Mouse (Mus musculus) erythroblast, adult 5-6 weeks (primary cell): Measurements from ENCODE around the gene Gal3st1. TPM values are rescaled to one million over a fixed set of nuclear protein-coding genes. Genes with fewer than 3 reads are reported as not detected.
"Not testable (repeated sequence)": the region's sequence is repeated elsewhere in the genome, so short reads cannot be mapped to it uniquely, and the experiment has no call there.

Source experiments
- ATAC-seq: replicated peaks from 2 replicates; pipeline ENCODE4 v1.8.0; 2016; ENCODE audit warnings: moderate number of reproducible peaks, mild to moderate bottlenecking, moderate TSS enrichment, inconsistent platforms; ENCODE audit not compliant: poor library complexity, low FRiP score, severe bottlenecking
- total RNA-seq, 2 experiments: library from RNA; stranded (forward) in 1 of 2; stranded (reverse) in 1 of 2; fragments of 150-400 nt in 1 of 2; fragments of 200-764, 138-1000 nt in 1 of 2; gene quantifications; 2 replicates each; pipeline versions ENCODE4 v1.2.3 to v1.2.4; 2015 to 2017; ENCODE audit warnings: low replicate concordance in 2 of 2

Gal3st1 gene
- total RNA-seq, 2 experiments from 2014 or later: not detected

DNA sequence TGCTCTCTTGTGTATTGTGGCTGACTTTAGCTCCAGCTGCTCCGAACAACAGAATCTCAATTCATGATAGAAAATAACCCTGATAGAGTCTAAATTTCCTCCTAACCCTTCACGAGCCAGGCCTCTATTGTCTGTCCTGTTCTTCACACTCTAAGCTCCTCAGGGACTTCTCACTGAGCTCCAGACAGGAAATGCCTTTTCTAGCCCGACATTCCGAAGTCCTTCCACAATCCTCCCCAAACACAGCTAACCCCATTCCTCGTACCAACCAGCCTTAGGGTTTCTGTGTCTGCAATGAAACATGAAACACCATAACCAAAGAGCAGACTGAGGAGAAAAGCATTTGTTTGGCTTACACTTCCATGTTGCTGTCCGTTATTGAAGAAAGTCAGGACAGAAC, 1.9 kb upstream of the Gal3st1 start:
- no peak for ATAC-seq

DNA sequence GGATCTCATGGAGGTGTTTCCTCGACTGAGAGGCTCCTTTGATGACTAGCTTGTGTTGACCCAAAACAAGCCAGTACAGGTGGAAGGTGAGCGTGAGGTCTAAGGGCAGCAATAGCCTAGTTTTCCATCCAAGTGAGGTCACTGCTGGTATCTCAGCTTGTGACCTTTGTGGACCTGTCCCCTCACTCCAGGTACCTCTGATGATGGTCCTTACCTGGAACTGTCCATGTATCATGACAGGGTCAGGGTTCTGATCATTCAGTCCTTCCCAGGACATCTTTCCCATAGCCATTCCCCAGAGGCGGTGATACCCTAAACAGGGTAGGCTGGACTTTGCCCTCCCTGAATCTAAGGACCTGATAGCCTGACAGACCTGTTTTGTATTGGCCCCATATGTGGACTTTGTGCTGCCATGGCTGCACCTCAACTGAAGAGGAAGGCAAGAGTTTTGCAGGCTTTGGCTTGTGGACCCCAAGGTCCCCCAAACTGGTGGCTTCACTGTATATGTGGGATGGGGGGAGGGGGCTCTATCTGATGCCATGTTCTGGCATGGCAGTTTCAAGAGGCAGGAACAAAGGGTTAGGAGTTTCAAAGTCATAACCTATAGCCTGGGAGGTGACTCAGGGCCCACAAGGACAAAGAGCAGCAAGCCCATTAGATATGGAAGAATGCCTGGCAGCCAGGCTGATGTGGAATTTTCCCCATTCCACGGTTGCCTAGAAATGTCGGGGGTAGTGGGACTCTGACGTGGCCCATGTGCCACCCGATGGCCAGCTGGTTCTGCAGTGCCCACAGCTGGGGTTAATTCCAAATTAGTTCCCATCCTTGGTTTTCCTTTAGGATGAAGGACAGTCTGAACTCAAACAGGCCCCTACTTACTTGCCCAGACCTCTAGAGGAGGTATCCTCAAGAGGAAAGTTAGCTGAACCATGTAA, 894 bp upstream of the Gal3st1 start:
- ATAC-seq: no peak

DNA sequence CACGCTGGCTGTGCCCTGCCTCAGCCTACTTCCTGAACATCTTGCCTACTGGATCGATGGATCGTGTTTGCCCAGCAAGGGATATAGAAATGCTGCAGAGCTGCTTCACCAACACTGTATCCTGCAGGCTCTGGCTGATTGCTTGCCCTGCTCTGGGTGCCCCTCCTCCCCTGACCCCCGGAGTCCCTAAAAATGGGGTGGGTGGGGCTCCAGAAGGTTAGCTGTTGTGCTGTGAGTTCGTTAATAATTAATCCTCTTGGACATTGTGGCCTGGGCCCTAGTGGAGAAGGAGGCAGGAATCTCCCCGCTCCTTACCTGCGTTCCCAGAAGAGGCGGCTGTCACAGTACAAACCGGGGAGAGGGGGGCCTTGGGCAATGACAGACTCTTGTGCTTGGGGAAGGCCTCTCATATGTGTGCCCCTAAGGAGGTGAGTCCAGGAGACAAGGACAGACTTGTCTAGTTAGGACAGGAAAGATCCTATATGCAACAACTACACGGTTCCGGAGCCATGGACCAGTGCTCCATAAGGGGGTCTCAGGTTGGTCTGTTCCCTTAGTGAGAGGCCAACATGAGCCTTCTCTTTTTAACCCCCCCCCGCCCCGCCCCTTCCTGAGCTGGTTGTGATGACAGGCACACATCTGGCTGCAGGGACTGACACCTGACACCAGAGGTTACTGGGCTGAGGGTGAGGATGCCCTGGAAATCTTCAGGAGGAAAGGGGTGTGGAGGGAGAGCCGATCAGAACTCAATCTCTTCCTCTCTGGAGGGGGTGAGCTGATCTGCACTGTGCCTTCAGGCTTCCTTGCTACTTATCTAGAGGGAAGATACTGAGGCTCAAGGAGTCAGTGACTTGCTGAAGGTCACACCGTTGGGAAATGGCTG, 668 bp downstream of the Gal3st1 start:
- no peak for ATAC-seq

DNA sequence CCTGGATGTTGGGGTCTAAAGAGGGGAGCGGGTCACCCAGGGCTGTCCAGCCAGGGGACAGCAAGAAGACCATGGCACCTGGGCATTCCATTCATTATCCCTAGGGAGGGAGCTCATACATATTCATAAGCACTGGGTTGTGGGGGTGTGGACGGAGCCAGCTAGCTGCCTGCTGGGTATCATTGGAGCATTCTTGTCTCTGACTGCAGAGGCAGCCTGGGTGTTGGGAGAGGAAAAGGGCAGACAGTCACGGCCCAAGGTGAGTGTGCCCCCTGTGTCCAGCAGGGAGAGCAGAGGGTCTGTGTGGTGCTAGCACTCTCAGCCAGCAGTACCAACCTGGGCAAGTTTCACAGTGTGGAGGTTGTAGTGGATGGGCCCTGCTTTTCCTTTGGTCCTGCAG, 6.3 kb downstream of the Gal3st1 start:
- no peak for ATAC-seq

DNA sequence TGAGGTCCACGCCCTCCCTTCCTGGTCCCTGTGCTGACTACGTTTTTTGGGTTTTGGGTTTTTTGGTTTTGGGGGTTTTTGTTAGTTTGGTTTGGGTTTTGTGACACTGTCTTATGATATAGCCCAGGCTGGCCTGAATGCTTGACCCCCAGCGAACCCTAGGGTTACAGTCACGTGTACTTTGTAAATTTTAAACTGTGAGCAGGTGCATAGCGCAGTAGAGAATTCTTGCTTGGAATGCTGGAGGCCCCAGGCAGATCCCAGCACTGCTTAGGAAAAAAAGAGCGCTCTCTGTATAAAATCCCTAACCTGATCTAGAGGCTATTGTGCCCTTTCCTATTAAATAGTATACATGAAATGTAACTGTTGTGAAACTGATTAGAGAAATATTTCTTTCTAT, 9.7 kb downstream of the Gal3st1 start:
- no peak for ATAC-seq

DNA sequence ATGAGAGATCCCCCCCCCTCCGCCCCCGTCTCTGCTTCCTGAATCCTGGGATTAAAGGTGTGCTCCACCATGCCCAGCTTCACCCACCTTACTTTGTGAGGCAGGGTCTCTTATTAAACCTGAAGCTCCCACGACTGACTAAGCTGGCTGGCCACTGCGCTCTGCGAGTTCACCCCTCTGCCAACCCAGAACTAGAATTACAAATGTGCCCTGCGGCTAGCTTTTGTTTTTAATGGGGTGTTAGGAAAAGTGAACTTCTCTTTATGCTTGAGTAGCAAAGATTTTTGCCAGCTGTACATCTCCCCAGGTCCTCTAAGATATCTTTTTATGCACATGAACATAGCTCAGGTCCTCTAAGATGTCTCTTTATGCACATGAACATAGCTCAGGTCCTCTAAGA, 10.5 kb downstream of the Gal3st1 start:
- no peak for ATAC-seq

DNA sequence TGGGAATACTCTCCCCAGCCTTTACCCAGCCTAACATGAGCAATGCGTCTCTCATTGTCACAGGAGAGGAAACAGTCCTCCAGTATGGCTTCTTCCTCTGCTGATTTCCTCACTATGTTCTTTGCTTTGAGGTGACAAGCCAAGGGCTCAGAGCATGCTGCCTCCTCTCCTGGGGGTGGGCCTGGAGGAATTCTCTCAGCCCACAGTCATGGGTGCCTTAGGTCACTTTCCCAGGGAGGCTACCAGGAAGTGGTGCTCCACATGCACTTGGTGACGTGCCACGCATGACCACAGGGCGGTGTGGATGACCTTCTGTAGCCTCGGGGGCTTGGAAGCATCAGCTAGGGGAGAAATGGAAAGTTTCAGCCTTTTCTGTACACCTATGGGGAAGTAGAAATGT, 12.1 kb downstream of the Gal3st1 start:
- ATAC-seq: no peak

DNA sequence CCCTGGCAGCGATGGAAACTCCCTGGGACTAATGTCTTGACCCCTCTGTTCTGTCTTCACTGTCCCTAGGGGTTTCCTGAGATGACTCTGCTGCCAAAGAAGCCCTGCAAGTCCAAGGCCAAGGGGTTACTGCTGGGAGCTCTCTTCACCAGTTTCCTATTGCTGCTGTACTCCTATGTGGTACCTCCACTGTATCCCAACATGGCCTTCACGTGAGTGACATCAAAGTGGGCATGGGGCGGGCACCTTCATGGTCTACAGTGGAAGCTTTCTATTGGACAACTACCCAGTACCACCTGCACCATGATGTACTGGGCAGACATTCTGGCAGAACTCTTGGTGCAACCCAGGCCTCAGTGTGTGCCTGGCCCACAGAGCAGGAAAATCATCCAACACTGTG, 13.4 kb downstream of the Gal3st1 start:
- no peak for ATAC-seq

DNA sequence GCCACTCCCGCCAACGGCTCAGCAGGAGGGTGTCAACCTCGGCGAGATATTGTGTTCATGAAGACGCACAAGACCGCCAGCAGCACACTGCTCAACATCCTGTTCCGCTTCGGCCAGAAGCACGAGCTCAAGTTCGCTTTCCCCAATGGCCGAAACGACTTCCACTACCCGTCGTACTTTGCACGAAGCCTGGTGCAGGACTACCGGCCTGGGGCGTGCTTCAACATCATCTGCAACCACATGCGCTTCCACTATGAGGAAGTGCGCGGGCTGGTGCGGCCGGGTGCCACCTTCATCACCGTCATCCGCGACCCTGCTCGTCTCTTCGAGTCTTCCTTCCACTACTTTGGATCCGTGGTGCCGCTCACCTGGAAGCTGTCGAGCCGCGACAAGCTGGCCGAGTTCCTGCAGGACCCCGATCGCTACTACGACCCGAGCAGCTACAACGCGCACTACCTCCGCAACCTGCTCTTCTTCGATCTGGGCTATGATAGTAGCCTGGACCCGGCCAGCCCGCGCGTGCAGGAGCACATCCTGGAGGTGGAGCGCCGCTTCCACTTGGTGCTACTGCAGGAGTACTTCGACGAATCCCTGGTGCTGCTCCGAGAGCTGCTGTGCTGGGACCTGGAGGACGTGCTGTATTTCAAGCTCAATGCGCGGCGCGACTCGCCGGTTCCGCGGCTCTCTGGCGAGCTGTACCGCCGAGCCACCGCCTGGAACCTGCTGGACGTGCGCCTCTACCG, 14.7 kb downstream of the Gal3st1 start:
- ATAC-seq: no peak

DNA sequence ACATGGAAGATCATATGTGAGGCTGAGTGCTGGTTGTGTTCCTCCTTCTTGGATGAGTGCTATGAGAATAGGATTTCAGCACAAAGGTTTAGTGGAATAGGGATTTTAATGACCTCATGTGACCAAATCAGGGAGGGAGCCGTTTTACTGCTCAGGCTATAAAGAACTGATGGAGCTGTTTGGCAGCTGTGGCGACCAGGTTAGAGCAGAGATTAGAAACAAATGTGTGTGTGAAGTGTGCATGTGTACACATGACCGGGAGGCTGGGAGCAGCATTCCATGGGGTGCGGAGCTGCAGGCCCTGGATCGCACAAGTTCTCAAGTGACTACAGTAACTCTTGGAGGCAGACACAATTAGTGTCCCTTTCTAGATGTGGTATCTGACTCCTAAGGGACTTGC, 16.1 kb downstream of the Gal3st1 start:
- ATAC-seq: no peak

DNA sequence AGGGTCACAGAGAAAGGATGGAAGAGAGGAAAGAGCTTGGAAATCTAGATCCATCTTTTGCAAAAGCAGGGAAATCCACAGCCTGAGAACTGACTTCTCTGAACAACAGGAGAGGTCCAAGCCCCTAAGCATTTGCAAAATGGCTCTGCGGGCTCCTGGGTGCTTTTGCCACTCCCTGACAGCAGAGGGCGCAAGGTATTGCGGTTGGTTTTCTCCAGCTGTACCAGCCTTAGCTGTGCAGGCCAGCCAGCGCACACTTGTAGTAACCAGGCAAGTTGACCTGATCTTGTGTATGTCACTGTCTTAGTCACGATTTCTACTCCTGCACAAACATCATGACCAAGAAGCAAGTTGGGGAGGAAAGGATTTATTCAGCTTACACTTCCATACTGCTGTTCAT, 18.2 kb downstream of the Gal3st1 start:
- ATAC-seq: peak; percentile 74; the same call in 1 of the 2 replicates

DNA sequence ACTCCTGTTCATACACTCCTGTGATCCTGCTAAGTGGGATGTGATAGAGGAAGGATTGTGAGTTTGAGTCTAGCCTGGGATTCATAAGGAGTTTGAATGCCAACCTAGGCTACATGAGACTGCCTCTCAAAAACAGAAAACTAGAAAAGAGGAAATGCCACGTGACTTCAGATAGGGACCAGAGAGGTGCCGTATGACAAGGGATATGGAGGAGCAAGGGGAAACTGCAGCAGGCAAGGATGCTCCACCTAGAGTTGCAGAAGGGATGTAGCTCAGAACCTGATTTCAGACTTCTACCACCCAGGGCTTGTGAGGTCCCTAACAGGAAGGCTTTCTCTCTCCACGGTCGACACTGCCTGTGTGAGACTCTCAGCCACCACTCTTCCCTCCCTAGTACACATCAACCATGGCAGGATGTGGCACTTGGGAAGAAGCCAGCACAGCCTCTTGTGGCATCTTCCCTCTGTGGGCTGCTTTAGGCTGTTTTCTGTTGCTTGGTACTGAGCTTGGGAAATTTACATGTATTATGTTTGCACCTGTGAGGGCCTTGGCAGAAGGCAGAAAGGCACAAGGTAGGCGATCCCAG, 21.9 kb downstream of the Gal3st1 start:
- ATAC-seq: 0 out of 2 replicates have a peak, but pooled peaks have one; percentile 39

DNA sequence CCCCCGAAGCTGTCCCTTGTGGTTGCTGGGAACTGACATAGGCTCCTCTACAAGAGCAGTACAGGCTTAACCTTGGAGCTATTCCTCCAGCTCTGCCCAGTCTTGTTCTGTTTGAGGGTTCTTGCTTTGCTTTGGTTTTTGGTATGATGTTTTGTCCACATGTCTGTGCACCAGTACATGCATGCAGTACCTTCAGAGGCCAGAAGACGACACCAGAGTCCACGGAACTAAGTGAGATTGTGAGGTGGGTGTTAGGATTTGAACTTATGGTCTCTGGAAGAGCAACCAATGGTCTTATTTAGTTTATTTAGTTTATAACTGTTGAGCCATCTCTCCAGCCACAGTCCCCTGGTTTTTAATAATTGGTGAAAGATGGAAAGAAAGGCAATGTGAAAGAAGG, 23.0 kb downstream of the Gal3st1 start:
- ATAC-seq: no peak

DNA sequence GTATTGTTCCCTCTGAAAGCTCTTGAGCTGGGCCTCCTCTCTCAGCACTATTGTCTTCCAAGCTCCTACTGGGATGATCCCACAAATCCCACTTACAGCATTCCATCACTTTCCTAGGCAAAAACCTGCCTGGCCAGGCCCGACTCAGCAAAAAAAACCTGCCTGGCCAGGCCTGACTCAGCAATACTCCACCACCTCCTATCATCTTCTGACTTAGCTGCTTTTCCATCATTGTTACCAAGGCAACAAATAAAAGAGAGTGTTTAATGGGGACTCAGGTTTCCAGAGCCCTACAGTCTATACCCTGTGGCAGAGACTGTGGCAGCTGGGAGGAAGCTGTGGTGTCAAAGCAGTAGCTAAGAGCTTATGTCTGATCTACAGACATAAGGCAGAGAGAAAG, 29.2 kb downstream of the Gal3st1 start:
- ATAC-seq: no peak

DNA sequence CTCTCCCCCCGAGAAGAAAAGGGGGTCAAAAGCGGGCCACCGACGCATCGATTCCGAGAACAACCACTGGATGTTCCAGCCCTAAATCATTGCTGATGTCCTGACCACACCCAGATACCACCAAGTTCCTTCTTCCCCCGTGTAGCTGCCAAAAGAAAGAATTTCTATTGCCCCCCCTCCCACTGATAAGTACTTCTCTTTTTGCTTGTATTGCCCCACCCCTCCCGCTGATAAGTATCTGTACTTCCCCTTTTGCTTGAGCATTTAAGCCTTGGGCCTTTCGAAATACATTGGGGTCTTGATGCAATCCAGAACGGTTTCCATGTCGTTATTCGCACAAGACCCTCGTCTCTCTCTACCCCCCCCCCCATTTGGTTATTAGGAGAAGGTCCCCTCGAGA, 32.4 kb downstream of the Gal3st1 start:
- not testable (repeated sequence) for ATAC-seq

DNA sequence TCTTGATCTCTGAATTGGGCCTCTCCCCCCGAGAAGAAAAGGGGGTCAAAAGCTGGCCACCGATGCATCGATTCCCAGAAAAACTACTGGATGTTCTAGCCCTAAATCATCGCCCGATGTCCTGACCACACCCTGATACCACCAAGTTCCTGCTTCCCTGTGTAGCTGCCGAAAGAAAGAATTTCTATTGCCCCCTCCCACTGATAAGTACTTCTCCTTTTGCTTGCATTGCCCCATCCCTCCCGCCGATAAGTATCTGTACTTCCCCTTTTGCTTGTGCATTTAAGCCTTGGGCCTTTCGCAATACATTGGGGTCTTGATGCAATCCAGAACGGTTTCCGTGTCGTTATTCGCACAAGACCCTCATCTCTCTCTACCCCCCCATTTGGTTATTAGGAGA, 38.7 kb downstream of the Gal3st1 start:
- not testable (repeated sequence) for ATAC-seq

DNA sequence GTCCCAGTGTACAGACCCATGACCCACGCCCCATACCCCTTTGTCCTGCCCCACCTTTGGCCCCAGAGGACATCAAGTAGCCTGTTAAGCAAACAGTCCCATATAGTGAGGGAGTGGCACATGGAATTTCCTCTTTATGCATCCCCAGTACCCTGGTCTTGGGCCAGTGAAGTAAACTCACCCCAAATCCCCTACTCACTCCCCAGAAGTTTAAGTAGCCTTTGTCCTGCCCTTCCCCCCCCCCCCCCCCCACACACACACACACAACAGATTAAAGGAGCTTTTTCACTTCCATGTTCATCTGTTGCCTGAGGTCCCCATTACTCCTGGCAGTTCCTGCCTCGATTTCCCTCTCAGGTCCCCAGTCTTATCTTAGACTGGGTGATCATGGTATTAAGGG, 39.9 kb downstream of the Gal3st1 start:
- no peak for ATAC-seq

DNA sequence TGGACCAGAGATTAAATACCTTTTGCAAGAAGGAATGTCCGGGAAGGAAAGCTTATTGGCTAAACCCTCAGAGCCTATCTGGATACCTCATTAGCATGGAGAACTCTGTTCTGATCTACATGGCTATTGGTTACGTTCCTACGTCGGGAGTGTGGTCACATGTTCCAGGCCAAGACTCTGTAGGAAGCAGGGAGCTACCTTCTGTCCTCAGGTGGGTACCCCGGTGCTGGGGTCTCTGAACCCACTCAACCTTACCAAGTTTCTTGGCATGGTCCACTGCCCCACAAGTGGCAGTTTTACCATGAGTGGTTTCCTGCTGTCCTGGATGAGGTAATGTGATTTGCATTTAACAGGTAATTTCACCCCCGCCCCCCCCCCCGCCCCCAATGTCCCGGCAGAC, 43.6 kb downstream of the Gal3st1 start:
- ATAC-seq: no peak

DNA sequence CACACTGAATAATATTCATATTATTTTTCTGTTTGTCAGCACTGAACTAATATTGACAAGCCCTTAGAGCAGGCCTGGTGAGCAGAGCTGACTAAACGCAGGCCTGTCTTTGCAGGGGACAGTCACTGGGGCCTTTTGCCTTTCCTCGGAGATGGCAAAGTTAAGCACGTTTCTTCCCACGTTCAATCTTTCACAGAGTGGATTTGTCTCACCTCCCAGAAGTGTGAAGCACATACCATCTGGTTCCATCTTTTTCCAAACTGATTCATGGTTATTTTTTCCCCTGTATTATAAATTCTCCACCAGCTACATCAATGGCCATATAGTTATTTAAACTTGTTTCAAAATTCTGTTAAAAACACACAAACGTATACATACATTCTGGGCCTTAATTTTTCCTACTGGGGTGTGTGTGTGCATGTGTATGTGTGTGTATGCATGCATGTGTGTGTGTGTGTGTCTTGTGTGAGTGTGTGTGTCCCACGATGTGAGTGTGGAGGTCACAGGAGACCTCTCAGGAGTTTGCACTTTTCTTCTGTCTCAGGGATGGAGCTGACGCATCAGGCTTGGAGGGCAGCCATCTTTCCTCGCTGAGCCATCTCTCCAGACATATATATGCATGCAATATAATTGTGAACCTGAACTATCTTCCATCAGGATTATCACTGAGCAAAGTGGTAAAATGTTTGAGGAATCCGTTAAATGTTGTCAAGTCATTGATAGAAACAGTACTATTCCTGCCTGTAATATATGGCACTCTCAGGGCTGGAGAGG, 44.3 kb downstream of the Gal3st1 start:
- no peak for ATAC-seq
